Comparison of ENCODE assay signal across 8 mouse cellular contexts in the genomic region with DNA sequence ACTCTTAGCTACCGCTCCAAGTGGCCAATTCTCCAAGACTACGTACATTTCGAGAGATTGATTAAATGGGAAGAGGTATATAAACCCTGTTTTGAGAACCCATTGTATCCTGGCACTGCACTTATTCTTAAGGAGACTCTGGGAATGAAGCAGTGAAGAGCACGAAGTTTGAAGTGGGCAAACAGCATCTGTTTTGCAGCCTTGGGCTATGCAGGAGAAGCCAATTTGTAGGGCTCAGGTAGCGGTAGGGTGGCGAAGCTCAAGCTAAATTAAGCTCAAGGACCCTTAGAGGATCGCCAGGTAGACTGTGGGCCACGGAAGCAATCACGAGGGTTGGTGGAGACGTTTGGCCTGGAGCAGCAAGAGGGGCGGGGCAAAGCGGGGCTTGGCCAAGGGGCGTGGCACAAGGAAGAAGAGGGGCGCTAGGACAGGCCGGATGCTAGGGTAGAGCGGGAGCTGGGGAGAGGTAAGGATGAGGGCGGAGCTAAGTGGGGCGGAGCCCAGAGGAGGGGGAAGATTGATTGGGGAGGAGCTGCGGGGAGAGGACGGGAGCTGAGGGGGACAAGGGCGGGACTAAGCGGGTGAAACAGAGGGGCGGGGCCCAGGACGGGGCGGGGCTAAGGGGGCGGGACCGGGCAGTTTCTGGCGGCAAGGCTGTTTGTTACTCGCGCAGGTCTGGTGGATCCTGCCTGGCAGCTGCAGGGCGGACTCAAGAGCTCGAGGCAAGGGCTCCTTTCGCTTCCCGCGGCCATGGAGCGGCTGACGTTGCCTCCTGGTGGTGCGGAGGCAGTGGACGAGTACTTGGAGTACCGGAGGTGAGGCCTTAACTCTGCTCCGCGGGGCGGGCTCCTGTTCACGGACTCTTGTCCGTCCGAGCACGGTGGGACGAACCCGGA. TPM values are rescaled to one million over a fixed set of nuclear protein-coding genes. Genes with fewer than 3 reads are reported as not detected.
DNase-seq lines count a peak whose midpoint lies in the region; ATAC-seq and TF ChIP-seq lines count a peak whose summit lies in the region.

Fam221a (plus strand) TSS at position 581 of the 896 bp plus-strand sequence.

- no peaks in the 10 kb centered on the region for H3K9me3 ChIP-seq in embryonic facial prominence, embryonic 15.5 days (replicated peaks)
- H3K9me3 ChIP-seq in heart, embryonic 10.5 days: no peaks in the 10 kb centered on the region
- H3K9me3 ChIP-seq in kidney, embryonic 15.5 days (replicated peaks): no peaks in the 10 kb centered on the region

- TF ChIP-seq CTCF in bone marrow, adult 2 months (IDR thresholded peaks at IDR 0.05; ENCODE audit: control insufficient read depth, insufficient read depth, low read length): no peak

- TF ChIP-seq POLR2A in bone marrow, adult 2 months (IDR thresholded peaks at IDR 0.05; ENCODE audit: borderline replicate concordance, control insufficient read depth, low read depth, low read length): peak; percentile 57; the same call in 1 of the 2 replicates

- peaks cover 3% of the 10 kb centered on the region for H3K4me1 ChIP-seq in bone marrow, adult 2 months (ENCODE audit: control insufficient read depth, insufficient read depth, low read length)
- H3K4me1 ChIP-seq in embryonic facial prominence, embryonic 15.5 days: peaks cover 11% of the 10 kb centered on the region
- peaks cover 15% of the 10 kb centered on the region for H3K4me1 ChIP-seq in heart, embryonic 10.5 days
- peaks cover 11% of the 10 kb centered on the region for H3K4me1 ChIP-seq in kidney, embryonic 15.5 days

- H3K4me2 ChIP-seq in embryonic facial prominence, embryonic 15.5 days (replicated peaks): peak within 1 kb of the TSS; percentile 88
- peak within 1 kb of the TSS; percentile 91 for H3K4me2 ChIP-seq in kidney, embryonic 15.5 days

- no peaks in the 10 kb centered on the region for H3K27me3 ChIP-seq in embryonic facial prominence, embryonic 15.5 days
- no peaks in the 10 kb centered on the region for H3K27me3 ChIP-seq in heart, embryonic 10.5 days (ENCODE audit: insufficient read depth, poor library complexity, severe bottlenecking)
- H3K27me3 ChIP-seq in kidney, embryonic 15.5 days: no peaks in the 10 kb centered on the region

- H3K4me3 ChIP-seq in bone marrow, adult 2 months (replicated peaks; ENCODE audit: control insufficient read depth, low read depth, low read length): peak within 1 kb of the TSS; percentile 82
- H3K4me3 ChIP-seq in embryonic facial prominence, embryonic 15.5 days (replicated peaks): peak within 1 kb of the TSS; percentile 64
- peak within 1 kb of the TSS; percentile 72 for H3K4me3 ChIP-seq in heart, embryonic 10.5 days
- H3K4me3 ChIP-seq in kidney, embryonic 15.5 days (replicated peaks): peak within 1 kb of the TSS; percentile 63

- ATAC-seq in embryonic facial prominence, embryonic 15.5 days (ENCODE audit: insufficient number of reproducible peaks, low FRiP score, low TSS enrichment, low read depth): peak; percentile 98
- ATAC-seq in kidney, embryonic 15.5 days (replicated peaks; ENCODE audit: low FRiP score): peak; percentile 98
- ATAC-seq in monocyte, adult 5-6 weeks (replicated peaks; ENCODE audit: insufficient number of reproducible peaks, low FRiP score, low TSS enrichment, poor library complexity, severe bottlenecking): peak; percentile 95

- peak within 1 kb of the TSS; percentile 54 for H3K27ac ChIP-seq in bone marrow, adult 2 months (ENCODE audit: control insufficient read depth, insufficient read depth, low read depth, low read length, poor library complexity)
- peak within 1 kb of the TSS; percentile 90 for H3K27ac ChIP-seq in embryonic facial prominence, embryonic 15.5 days (replicated peaks)
- H3K27ac ChIP-seq in heart, embryonic 10.5 days: peak within 1 kb of the TSS; percentile 89
- peak within 1 kb of the TSS; percentile 85 for H3K27ac ChIP-seq in kidney, embryonic 15.5 days

- H3K9ac ChIP-seq in embryonic facial prominence, embryonic 15.5 days: peak within 1 kb of the TSS; percentile 57
- H3K9ac ChIP-seq in kidney, embryonic 15.5 days: peak within 1 kb of the TSS; percentile 64

- no peaks in the 10 kb centered on the region for H3K36me3 ChIP-seq in embryonic facial prominence, embryonic 15.5 days
- no peaks in the 10 kb centered on the region for H3K36me3 ChIP-seq in heart, embryonic 10.5 days
- no peaks in the 10 kb centered on the region for H3K36me3 ChIP-seq in kidney, embryonic 15.5 days

- 6% methylated on average over 48 of the region's 49 CpGs for WGBS in bone marrow, adult 2 months
- WGBS in embryonic facial prominence, embryonic 15.5 days: 3% methylated on average over 49 of the region's 49 CpGs
- 4% methylated on average over 48 of the region's 49 CpGs for WGBS in heart, embryonic 10.5 days
- WGBS in kidney, embryonic 15.5 days: 3% methylated on average over 49 of the region's 49 CpGs

- DNase-seq in 416B (ENCODE audit: low read depth) (peak; percentile 88), liver (peak; percentile 96)
- DNase-seq in heart, embryonic 10.5 days (ENCODE audit: low spot score): peak; percentile 98
- DNase-seq in spleen, postnatal 4 days (ENCODE audit: low spot score in 2 of 2): peak; percentile 89 to 91

RNA-seq across cellular contexts. Expression of gene Fam221a, which starts in this region (rescaled TPM):
- 1.4 and 8.0 TPM in 2 replicates for polyA plus RNA-seq in bone marrow, adult 2 months (2011; ENCODE audit: insufficient read depth, insufficient read length, low replicate concordance, missing spikeins)
- 8.7 and 9.1 TPM in 2 replicates for polyA plus RNA-seq in embryonic facial prominence, embryonic 15.5 days (2015; fragmentation: Nextera tagmentation; extraction: Ambion mirVana)
- polyA plus RNA-seq in heart, embryonic 10.5 days (2016; fragmentation: Nextera tagmentation; extraction: Ambion mirVana): 3.5 and 3.6 TPM in 2 replicates
- 5.3 and 6.2 TPM in 2 replicates for polyA plus RNA-seq in kidney, embryonic 15.5 days (2015; fragmentation: Nextera tagmentation; extraction: Ambion mirVana)
- total RNA-seq in monocyte, adult 5-6 weeks (2017): 0.68 TPM in 1 of 3 replicates, not detected in the others

Comparison
In these comparisons a context has a peak if more than half of its experiments do, and no peak if none do; other contexts are left out.
1. Peak in every context shown above with its lines: DNase-seq, ATAC-seq, H3K4me3 ChIP-seq and H3K27ac ChIP-seq.
2. Peak in ATAC-seq in monocyte, adult 5-6 weeks; RNA of the gene not detected or under 1 TPM.